Mouse (Mus musculus): Measurements from ENCODE around the gene Angptl8. TPM values are rescaled to one million over a fixed set of nuclear protein-coding genes. Genes with fewer than 3 reads are reported as not detected.

The Angptl8 gene
- polyA plus RNA-seq (2012) = 1.7 and 3.7 TPM in 2 replicates

GRCm38 (mm10) chr9:21835258-21835912, at the start of gene Angptl8:
Gene Angptl8 (plus strand): TSS chr9:21835510.

GRCm38 (mm10) chr9:21798345-21799009, 36.8 kb upstream of the Angptl8 start, which contains the start of gene Kank2:
Gene Kank2 (minus strand): TSS chr9:21798744.

DNA sequence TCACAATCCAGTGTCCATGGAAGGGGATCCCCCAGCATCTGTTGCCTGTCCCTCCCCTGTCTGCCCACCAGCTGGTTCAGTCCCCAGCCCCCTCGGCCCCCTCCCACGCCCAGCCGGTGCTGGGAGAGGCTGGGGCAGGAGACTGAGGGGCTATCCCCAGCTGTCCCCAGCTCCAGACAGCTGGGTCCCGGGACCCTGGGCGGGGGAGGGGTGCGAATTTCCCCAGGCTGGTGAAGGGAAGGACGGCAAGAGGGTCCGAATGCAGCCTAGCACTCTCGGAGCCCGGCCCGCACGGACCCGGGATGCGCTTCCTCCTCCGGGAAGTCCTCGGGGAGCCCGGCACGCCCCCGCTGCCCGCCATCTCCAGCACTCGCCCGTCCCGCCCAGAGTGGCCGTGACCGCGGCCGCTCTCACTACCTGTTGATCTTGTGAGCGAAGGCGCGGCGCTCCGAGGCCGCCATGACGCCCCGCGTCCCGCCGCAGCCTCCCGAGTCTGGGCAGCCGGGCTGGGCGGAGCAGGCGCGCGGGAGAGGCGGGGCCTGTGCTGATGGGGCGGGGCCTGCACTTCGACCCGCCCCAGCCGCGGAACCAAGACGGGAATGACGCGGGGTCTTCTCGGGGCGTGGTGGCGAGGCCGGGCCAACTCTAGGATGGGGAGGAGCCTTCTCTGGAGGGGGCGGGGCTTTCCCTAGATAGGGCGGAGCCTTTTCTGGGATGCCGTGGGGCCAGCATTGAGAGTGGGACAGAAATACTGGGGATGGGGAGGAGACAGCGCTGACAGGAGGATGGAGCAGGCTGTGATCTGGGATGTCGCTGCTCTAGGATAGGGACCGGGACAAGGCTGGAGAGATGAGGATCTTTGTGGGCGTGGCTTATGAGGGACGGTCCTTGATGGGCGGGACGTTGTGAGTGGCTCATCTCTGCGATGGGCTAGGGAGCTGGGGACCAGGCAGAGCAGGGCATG, 17.1 kb downstream of the Angptl8 start, which contains the start of gene Dock6:
Gene Dock6 (minus strand): TSS at position 508 of the 964 bp plus-strand sequence.

Other genes with a start within 250 kb of the Angptl8 start
- gene Timm29, start 242.8 kb upstream of the Angptl8 start, polyA plus RNA-seq (2012) = 23.6 and 24.1 TPM in 2 replicates
- 6.4 and 8.6 TPM in 2 replicates for gene Yipf2, start 242.7 kb upstream of the Angptl8 start, polyA plus RNA-seq (2012)
- 227 and 251 TPM in 2 replicates for gene Smarca4, start 219.3 kb upstream of the Angptl8 start, polyA plus RNA-seq (2012)
- gene Ldlr, start 112.0 kb upstream of the Angptl8 start, polyA plus RNA-seq (2012) = 26.7 and 29.8 TPM in 2 replicates
- gene Spc24, start 75.2 kb upstream of the Angptl8 start, polyA plus RNA-seq (2012) = 101 and 106 TPM in 2 replicates
- gene Kank2, start 36.8 kb upstream of the Angptl8 start, polyA plus RNA-seq (2012) = 1.9 and 2.9 TPM in 2 replicates
- gene Dock6, start 17.1 kb downstream of the Angptl8 start, polyA plus RNA-seq (2012) = 3.1 and 4.8 TPM in 2 replicates
- gene Rab3d, start 82.7 kb downstream of the Angptl8 start, polyA plus RNA-seq (2012) = 35.5 and 43.8 TPM in 2 replicates
- gene Ccdc159, start 92.0 kb downstream of the Angptl8 start, polyA plus RNA-seq (2012) = 0.26 and 0.54 TPM in 2 replicates
- gene Tmem205, start 92.0 kb downstream of the Angptl8 start, polyA plus RNA-seq (2012) = 28.8 and 33.9 TPM in 2 replicates
- gene Plppr2, start 101.5 kb downstream of the Angptl8 start, polyA plus RNA-seq (2012) = 1.9 and 2.5 TPM in 2 replicates
- 5.8 and 8.1 TPM in 2 replicates for gene Swsap1, start 120.2 kb downstream of the Angptl8 start, polyA plus RNA-seq (2012)
- gene Epor, start 128.0 kb downstream of the Angptl8 start, polyA plus RNA-seq (2012) = 45.2 and 62.0 TPM in 2 replicates
- 0.03 and 0.11 TPM in 2 replicates for gene Rgl3, start 153.9 kb downstream of the Angptl8 start, polyA plus RNA-seq (2012)
- not detected in 2 replicates for gene Ccdc151, start 167.1 kb downstream of the Angptl8 start, polyA plus RNA-seq (2012)
- gene Prkcsh, start 167.3 kb downstream of the Angptl8 start, polyA plus RNA-seq (2012) = 202 and 244 TPM in 2 replicates
- gene Elavl3, start 216.5 kb downstream of the Angptl8 start, polyA plus RNA-seq (2012) = 0.02 and 0.03 TPM in 2 replicates
- not detected in 2 replicates for gene Gm49318, start 235.7 kb downstream of the Angptl8 start, polyA plus RNA-seq (2012)
- 19.3 and 24.5 TPM in 2 replicates for gene Zfp653, start 235.9 kb downstream of the Angptl8 start, polyA plus RNA-seq (2012)
- 30.5 and 33.6 TPM in 2 replicates for gene Ecsit, start 249.9 kb downstream of the Angptl8 start, polyA plus RNA-seq (2012)